Mouse (Mus musculus) Patski (cell line): ENCODE data around the gene 1810062G17Rik. TPM values are rescaled to one million over a fixed set of nuclear protein-coding genes. Genes with fewer than 3 reads are reported as not detected.

Experiments
- ATAC-seq: fragments of 100-300 bp; one replicate; pipeline ENCODE4 v1.8.0; 2021
- CTCF ChIA-PET: fragments of 350-600 bp; sonication (Branson Sonifier 250); formaldehyde crosslinking; loops from one replicate; lab custom pipeline; 2022; ENCODE audit warnings: inconsistent platforms; lab: Charles Lee
- POLR2A ChIA-PET: fragments of 350-600 bp; sonication (Branson Sonifier 250); formaldehyde crosslinking; loops from one replicate; lab custom pipeline; 2022; ENCODE audit warnings: antibody characterized with exemption, inconsistent platforms; lab: Charles Lee
- DNase-seq: peaks from one replicate; pipeline ENCODE4 v3.0.0-alpha.2; 2011; ENCODE audit warnings: low read depth, low spot score
- H3K27me3 ChIP-seq: fragments of 371-371 bp; one replicate; pipeline ENCODE4 v1.5.1; 2021
- CTCF ChIP-seq: fragments of 100-300 bp; IDR thresholded peaks from one replicate; pipeline ENCODE4 v1.5.1; 2021
- in situ Hi-C: fragments of 300-500 bp; cut with MboI; formaldehyde crosslinking; loops from 3 replicates; pipeline ENCODE4 v1.11.1; 2018; ENCODE audit warnings: low pct_unique_long_range_greater_than_20kb, mixed read lengths
- polyA plus RNA-seq: library from polyadenylated mRNA; unstranded; gene quantifications from one replicate; pipeline ENCODE4 v1.2.3, GENCODE M21; 2021

1810062G17Rik gene
- polyA plus RNA-seq, 1 experiment from 2014 or later = 1.2 TPM

DNA sequence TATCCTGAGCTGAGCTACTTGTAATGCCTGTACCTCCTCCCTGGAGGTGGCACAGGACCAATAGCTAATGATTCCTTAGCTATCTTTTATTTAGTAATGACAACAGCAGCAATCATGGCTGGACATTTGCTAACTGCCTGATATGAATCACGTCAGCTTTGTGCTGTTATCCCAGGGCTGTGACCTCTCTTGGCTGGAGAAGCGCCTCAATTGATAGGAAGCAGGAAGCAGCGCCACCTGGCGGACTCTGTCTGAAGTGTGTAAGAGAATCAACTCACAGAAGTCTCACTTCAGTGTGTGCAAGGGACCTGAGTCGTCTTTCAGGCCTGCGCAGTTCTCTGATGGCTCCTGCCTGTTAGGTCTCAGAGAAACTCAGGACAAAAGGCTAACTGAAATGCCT, 19.7 kb downstream of the 1810062G17Rik start:
- DNase-seq (peak; percentile 73), ATAC-seq (peak; percentile 83)
- POLR2A ChIA-PET = interaction anchor here (0.9 to 1.8 kb wide), 6 partner anchors 18 to 48 kb away, joined by 3 to 16 read pairs (median 4); partner anchors contain the start of genes 1810062G17Rik and Anxa5
- peak; percentile 98 for TF ChIP-seq CTCF
- CTCF ChIA-PET = interaction anchor here (0.7 to 9.7 kb wide), 38 partner anchors 11 to 345 kb away, joined by 3 to 215 read pairs (median 5); partner anchors contain the start of genes 1810062G17Rik, Anxa5, Ccna2 and D3Ertd254e
- H3K27me3 ChIP-seq = peaks cover 7% of the 10 kb centered on the region
- in situ Hi-C loops = loop anchor here (5.0 to 10.0 kb wide), 3 partner anchors 161 to 311 kb away; no protein-coding TSS in a partner anchor

GRCm38 (mm10) chr3:36496273-36496672, 20.5 kb downstream of the 1810062G17Rik start:
- in situ Hi-C loops = loop anchor here (5.0 to 10.0 kb wide), 3 partner anchors 161 to 311 kb away; no protein-coding TSS in a partner anchor
- TF ChIP-seq CTCF = no peak
- no peak for ATAC-seq

DNA sequence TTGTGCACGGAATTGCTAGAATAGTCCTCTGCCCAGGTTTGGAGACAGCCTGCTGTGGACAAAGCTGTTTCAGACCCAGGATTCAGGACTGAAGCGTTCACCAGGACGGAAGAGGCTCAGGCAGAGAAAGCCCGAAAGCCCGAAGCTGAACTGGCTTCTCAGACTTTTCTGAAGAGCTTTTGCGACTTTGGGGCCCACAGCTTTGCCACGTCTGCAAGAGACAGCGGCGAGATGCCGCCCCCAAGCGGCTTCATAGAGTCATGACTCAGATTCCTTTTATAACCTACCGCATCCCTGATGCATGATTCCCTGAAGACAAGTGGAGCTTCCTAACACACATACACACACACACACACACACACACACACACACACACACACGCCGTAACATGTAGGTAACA, 21.0 kb downstream of the 1810062G17Rik start:
- ChIA-PET CTCF (interaction anchor here (0.6 to 9.7 kb wide), 30 partner anchors 13 to 808 kb away, joined by 3 to 215 read pairs (median 4); partner anchors contain the start of genes 1810062G17Rik and Anxa5), POLR2A (interaction anchor here (0.7 to 1.5 kb wide), 4 partner anchors 27 to 49 kb away, joined by 3 to 4 read pairs (median 4); no protein-coding TSS in a partner anchor)
- in situ Hi-C loops = loop anchor here (5.0 to 10.0 kb wide), 3 partner anchors 162 to 312 kb away; no protein-coding TSS in a partner anchor
- ATAC-seq (peak; percentile 51), DNase-seq (no peak)
- peak; percentile 97 for TF ChIP-seq CTCF
- peaks cover 10% of the 10 kb centered on the region for H3K27me3 ChIP-seq

More at GRCm38 (mm10) chr3:36496273-36496672, 20.5 kb downstream of the 1810062G17Rik start:
- POLR2A ChIA-PET = interaction anchor here (0.9 to 1.5 kb wide), 3 partner anchors 27 to 49 kb away, joined by 3 to 4 read pairs (median 4); no protein-coding TSS in a partner anchor
- H3K27me3 ChIP-seq = peaks cover 7% of the 10 kb centered on the region
- no peak for DNase-seq
- CTCF ChIA-PET = interaction anchor here (0.6 to 9.7 kb wide), 34 partner anchors 10 to 807 kb away, joined by 3 to 215 read pairs (median 4); partner anchors contain the start of genes 1810062G17Rik and Anxa5

DNA sequence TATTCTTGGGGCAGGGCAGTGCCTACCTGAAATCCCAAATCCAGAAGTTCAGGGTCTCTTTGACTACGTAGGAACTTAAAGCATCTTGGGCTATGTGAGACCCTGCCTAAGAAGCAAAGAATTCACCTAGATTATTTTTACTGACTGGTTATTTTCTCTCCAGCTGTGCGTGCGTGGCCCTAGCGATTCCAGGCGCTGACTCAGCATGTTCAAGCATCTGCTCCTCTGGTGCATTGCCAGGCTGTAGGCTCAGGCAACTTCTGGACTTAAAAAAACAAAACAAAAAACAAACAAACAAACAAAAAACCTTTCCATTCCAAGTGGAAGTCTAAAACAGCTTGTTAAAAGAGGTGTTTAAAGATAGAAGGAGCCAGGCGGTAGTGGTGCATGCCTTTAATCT, 22.5 kb downstream of the 1810062G17Rik start:
- H3K27me3 ChIP-seq = peaks cover 10% of the 10 kb centered on the region
- ChIA-PET POLR2A (no interaction called here), CTCF (interaction anchor here (2.0 to 9.7 kb wide), 5 partner anchors 14 to 316 kb away, joined by 9 to 215 read pairs (median 24); no protein-coding TSS in a partner anchor)
- TF ChIP-seq CTCF = no peak
- in situ Hi-C loops = loop anchor here (5.0 to 10.0 kb wide), 3 partner anchors 163 to 313 kb away; no protein-coding TSS in a partner anchor
- no peak for DNase-seq
- ATAC-seq = no peak

- no peak for ATAC-seq
- no peak for DNase-seq
- CTCF ChIA-PET = interaction anchor here (1.0 to 9.7 kb wide), 6 partner anchors 22 to 310 kb away, joined by 3 to 215 read pairs (median 4); partner anchors contain the start of gene Gm11549
- no peak for TF ChIP-seq CTCF
- POLR2A ChIA-PET = no interaction called here
- in situ Hi-C loops = loop anchor here (5.0 to 10.0 kb wide), 3 partner anchors 165 to 315 kb away; no protein-coding TSS in a partner anchor
- peaks cover 18% of the 10 kb centered on the region for H3K27me3 ChIP-seq
These were observed 23.7 kb downstream of the 1810062G17Rik start for GRCm38 (mm10) chr3:36499418-36499817.

- ChIA-PET POLR2A (interaction anchor here (0.6 kb wide), 1 partner anchor 13 kb away, joined by 5 read pairs; no protein-coding TSS in a partner anchor), CTCF (interaction anchor here (0.9 to 9.7 kb wide), 6 partner anchors 20 to 319 kb away, joined by 3 to 215 read pairs (median 4); partner anchors contain the start of gene Gm11549)
- DNase-seq (no peak), ATAC-seq (no peak)
- peaks cover 19% of the 10 kb centered on the region for H3K27me3 ChIP-seq
- no peak for TF ChIP-seq CTCF
- in situ Hi-C loops = no loop called here
These were observed 25.2 kb downstream of the 1810062G17Rik start for GRCm38 (mm10) chr3:36500976-36501375.

DNA sequence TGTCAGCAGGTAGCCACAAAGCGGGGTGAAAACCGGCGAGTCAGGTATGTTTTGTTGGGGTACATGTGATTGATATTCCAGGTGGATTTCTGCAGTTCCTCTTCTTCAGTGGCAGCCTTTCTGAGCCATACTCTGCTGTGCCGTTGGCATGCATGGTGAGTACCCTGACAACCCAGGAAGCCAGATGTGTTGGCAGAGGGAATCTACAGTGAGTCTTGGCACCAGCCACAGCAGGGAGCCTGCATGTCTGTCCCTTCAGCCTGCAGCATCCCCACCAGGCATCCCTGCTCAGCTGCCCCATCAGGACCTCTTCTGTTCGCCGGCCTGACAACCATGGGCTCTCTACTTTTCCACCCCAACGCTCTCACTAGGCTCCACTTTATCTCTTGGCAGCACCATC, 25.8 kb downstream of the 1810062G17Rik start:
- ChIA-PET POLR2A (interaction anchor here (0.6 kb wide), 1 partner anchor 13 kb away, joined by 5 read pairs; no protein-coding TSS in a partner anchor), CTCF (interaction anchor here (1.5 to 9.7 kb wide), 3 partner anchors 52 to 297 kb away, joined by 3 to 215 read pairs (median 12); no protein-coding TSS in a partner anchor)
- ATAC-seq = no peak
- TF ChIP-seq CTCF = no peak
- no peak for DNase-seq
- in situ Hi-C loops = no loop called here
- H3K27me3 ChIP-seq = peaks cover 19% of the 10 kb centered on the region

DNA sequence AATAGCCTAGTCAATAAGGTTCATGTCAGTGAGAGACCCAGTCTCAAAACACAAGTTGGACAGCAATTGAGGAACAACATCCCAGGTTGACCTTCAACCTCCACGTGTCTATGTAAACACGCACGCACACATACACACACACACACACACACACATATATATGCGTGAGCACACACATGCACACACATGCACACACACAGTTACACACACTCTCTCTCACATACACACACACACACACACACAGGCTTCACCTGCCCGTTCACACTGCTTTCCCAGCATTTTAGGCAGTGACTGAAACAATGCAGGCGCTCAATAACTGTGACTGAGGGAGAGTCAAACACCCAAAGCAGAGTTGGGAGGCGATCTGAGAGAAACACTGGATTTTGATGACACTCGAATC, 29.6 kb downstream of the 1810062G17Rik start:
- CTCF ChIA-PET = interaction anchor here (1.5 kb wide), 1 partner anchor 11 kb away, joined by 4 read pairs; no protein-coding TSS in a partner anchor
- in situ Hi-C loops = no loop called here
- POLR2A ChIA-PET = interaction anchor here (0.8 kb wide), 1 partner anchor 1901 kb away, joined by 9 read pairs; no protein-coding TSS in a partner anchor
- ATAC-seq (no peak), DNase-seq (no peak)
- H3K27me3 ChIP-seq = peaks cover 24% of the 10 kb centered on the region
- TF ChIP-seq CTCF = no peak

GRCm38 (mm10) chr3:36505809-36506735, 30.3 kb downstream of the 1810062G17Rik start:
- TF ChIP-seq CTCF = no peak
- in situ Hi-C loops = no loop called here
- no peak for DNase-seq
- CTCF ChIA-PET = interaction anchor here (1.1 to 1.3 kb wide), 2 partner anchors 11 kb away, joined by 3 read pairs; no protein-coding TSS in a partner anchor
- H3K27me3 ChIP-seq = peaks cover 24% of the 10 kb centered on the region
- POLR2A ChIA-PET = no interaction called here
- ATAC-seq = no peak
